Mouse (Mus musculus): ENCODE measurements at regions not wholly inside any gene's neighbourhood (a gene's known extent, or its start where the extent isn't known, plus 50 kb on each side); places are given as distances from the start of the nearest gene placed in this dataset.

DNA sequence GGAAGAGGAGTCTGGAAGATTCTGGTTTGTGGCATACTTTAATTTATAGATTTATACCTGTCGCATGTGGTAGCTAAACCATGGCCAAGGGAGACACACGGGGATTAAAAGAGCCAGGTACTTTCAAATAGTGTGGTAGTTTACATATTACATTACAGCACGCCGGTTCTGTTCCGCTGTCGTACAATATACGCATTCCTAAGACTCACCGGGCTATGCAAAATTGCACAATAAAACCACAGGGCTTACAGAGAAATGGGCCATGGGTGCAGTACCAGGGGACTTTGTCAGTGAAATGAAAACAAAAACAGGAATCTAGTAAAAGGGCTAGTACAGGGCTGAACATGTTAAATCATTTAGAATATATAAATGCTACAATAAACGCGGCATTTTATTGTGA is 100.6 kb downstream of the Tmem30b start:
- TF ChIP-seq POLR2A (IDR thresholded peaks at IDR 0.05; ENCODE audit: insufficient read depth, low read depth, low read length) (no peak), EP300 (IDR thresholded peaks at IDR 0.05; ENCODE audit: insufficient read depth, low read depth, low read length) (no peak), CTCF (IDR thresholded peaks at IDR 0.05) (no peak)
